Mouse (Mus musculus) testis, adult 2 months (tissue): Measurements from ENCODE around the gene Slc25a33.

Source experiments
- CTCF ChIP-seq: fragments of 200-500 bp; IDR thresholded peaks from 2 replicates; pipeline ENCODE4 v1.5.1; 2012; ENCODE audit warnings: low read depth, mild to moderate bottlenecking, inconsistent platforms, low read length, moderate library complexity; ENCODE audit not compliant: control insufficient read depth, insufficient read depth, insufficient replicate concordance
- POLR2A ChIP-seq: fragments of 200-500 bp; IDR thresholded peaks from 2 replicates; pipeline ENCODE4 v1.6.1; 2012; ENCODE audit warnings: low read depth, mild to moderate bottlenecking, inconsistent platforms, low read length, moderate library complexity; ENCODE audit not compliant: control insufficient read depth

GRCm38 (mm10) chr4:149799346-149800171, 25.5 kb upstream of the Slc25a33 start:
- no peak for TF ChIP-seq POLR2A
- TF ChIP-seq CTCF: no peak
